Mouse (Mus musculus) left cerebral cortex, adult 9 months (tissue): Measurements from ENCODE around the gene Cpsf4l.

Source experiments
- DNase-seq, 2 experiments: peaks; one replicate each; pipeline ENCODE4 v3.0.0; 2022; ENCODE audit warnings: low spot score in 2 of 2

Gene Cpsf4l

DNA sequence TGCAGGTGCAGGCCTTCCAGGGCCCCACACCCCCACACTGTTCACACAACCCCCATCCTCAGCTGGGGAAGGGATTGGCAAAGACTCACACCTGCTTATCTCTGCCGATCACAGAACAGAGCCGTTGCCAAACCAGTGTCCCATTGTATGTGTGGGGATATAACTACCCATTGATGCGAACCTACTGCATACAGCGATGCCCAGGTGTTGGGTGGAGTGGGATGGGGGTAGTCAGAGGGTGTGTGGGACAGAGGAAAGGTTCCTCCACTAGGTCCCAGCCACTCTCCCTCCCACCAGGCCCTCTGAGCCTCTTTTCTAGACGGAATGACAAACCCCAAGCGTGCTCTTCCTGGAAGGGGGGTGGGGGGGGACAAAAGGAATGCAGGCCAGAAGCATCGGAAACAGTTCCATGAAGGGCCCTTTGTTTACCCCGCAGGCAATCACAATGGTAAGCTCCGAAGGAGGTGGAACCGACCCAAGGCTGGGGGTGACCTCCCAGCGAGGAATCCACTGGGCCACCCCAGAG is at the start of gene Cpsf4l:
Cpsf4l (minus strand) TSS at position 287 of the 526 bp plus-strand sequence.
- peak in 1 of 2 experiments; percentile 25 for DNase-seq

DNA sequence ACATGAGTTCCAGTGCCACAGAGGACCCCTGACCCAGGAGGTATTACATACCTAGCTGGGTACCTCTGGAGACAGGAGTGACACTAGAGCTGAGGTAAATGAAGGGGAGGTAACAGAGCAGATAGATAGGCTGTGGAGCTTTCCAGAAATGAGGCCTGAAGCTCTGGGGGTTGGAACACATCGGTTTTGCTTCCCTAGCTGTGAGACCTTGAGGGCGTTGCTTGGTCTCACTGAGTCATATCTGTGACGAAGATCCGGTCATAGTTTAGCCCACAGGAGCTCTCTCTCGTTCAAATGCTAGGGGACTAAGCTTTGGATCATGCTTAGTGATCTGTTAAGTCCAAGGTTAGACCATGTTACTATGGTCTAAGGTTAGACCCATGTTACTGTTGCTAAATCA is 49.0 kb upstream of the Cpsf4l start:
- DNase-seq: no peak

- DNase-seq: no peak
These were observed 46.8 kb upstream of the Cpsf4l start for GRCm38 (mm10) chr11:113756578-113756977.

DNA sequence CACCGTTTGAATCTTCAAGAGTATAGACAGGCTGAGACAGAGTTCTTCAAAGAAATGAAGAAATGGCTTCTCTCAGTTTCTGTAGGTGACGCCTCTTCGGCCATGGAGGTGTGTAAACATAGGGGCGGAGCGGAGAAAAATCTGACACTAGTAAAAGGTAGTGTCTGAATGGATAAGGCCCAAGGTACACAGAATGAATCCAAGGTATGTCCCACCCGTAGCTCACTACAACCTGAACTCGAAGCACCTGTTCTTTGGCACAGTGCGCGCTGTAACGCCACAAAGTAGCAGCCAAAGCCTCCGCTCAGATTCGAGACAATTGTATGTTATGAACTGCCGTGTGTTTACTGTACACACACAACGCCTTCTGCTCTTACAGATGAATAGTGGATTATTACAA is 46.1 kb upstream of the Cpsf4l start:
- no peak for DNase-seq

GRCm38 (mm10) chr11:113754845-113755244 is 45.0 kb upstream of the Cpsf4l start:
- DNase-seq: no peak

GRCm38 (mm10) chr11:113752685-113753430 is 43.0 kb upstream of the Cpsf4l start:
- DNase-seq: no peak

DNA sequence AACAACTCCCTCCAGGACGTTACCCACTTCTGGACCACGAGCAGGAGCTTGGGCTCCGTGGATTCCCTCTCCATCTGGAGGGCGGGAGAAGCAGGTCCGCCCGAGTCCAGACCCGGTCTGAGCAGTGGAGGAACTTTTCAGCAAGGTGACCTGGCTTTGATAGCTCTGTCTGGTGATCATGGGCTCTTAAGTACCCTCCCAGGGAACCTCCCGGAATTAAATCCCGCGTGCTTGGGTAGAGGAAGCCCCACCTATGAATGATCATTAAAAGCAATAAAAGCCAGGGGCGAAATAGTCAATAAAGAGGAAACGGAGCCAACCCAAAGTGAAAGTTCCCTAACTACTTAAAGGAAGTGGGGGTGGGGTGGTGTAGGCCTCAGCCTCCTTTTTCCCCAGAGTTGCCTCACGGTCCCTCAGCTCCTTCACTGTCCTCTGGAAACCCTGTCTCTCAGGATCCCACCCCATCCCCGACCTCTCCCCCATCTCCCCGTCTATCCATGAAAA is 42.4 kb upstream of the Cpsf4l start:
- no peak for DNase-seq

DNA sequence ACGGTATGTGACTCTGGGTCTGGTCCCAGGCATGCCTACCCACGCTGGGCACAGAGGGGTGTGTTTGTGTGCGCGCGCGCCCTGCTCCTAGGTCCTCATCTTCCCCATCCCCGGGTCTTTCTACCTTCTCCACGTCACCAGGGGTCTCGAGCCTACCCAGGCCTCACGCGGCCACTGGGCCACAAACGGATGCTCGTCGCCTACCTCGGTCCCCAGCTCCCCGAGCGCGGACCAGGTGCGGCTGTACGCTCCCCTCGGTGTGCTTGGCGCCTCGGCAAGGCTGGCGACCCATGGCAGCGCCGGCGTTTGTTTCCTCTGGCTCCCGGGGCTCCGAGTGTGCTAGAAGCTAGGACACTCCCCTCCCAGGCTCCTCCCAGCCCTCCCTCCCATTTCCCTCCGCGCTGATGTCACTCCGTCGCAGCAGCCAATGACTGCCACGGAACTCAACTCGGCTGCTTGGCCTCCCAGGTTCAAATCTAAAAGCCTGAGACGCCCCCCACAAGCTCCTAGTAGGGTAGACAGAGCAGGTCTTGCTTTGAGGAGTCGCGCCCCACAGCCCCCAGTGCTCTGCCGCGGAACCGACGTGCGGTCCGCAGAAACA is 41.8 kb upstream of the Cpsf4l start, which contains the start of gene Cdc42ep4:
Cdc42ep4 (minus strand) TSS at position 398 of the 601 bp plus-strand sequence.
- DNase-seq: peak in 1 of 2 experiments; percentile 65

DNA sequence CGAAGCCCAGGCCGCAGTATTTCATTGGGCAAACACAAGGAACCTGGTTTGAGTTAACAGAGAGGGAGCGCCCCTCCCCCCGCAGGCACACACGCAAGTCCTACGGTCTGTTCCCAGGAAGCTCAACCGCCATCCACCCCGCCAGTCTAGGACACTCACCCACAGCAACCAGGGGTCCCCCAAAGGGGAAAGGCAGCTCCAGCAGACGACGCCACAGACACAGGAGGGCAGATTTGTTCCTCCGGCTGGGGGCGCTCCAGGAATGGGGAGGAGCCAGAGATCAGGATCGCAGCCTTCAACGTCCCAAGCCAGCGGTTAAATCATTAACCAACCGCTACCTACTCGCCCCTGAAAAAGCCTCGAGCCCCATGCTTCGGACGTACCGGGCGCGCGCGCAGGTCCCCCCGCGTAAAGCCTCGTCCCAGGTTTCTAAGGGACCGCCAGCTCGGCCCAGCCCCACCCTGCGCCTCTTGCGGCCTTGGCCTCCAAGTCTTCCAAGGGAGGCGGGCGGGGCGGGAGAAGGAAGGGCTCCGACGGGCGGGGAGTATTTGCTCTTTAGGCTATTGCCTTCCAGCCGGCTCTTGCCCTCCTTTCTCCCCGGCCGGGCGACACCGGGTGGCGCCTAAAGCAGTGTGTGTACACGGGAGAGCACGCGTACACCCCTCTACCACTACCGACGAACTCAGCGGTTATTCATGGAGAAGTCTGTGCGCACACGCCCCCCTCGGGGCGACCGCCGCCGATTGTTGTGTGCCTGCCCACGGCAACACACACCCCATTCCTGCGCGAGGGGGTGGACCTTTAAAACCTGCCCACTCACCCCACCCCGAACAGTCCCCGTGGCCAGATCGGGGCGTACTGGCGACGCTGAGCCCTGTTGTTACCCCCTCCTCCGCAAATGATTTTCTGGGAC is 41.0 kb upstream of the Cpsf4l start:
- DNase-seq: peak in 1 of 2 experiments; percentile 53

DNA sequence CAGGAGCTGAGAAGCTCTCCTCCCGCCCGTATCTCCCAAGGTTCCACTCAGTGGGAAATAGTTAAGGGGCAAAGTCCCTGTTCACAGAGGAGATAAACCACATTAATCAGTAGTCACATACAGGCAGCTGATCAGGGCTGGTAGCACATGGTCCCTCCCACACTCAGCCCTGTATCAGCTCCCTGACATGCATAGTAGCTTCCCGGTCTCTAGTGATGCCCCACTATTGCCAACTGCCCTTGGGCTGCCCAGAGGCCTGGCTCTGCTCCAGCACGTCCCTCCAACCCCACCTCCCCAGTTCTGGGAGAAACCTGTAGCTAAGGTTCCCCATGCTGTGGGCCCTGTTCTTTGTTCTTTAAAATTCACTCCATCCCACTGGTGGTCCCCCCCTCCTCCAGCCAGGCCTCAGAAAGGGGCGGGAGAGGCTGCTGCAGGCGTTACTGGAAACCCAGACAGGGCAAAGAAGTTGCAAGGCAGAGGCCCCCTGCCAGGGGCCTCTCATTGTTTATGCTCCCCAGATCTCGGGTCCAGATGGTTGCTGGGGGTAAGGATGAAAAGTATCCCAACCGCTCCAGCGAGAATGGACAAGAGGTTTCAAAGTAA is 40.0 kb upstream of the Cpsf4l start:
- no peak for DNase-seq

DNA sequence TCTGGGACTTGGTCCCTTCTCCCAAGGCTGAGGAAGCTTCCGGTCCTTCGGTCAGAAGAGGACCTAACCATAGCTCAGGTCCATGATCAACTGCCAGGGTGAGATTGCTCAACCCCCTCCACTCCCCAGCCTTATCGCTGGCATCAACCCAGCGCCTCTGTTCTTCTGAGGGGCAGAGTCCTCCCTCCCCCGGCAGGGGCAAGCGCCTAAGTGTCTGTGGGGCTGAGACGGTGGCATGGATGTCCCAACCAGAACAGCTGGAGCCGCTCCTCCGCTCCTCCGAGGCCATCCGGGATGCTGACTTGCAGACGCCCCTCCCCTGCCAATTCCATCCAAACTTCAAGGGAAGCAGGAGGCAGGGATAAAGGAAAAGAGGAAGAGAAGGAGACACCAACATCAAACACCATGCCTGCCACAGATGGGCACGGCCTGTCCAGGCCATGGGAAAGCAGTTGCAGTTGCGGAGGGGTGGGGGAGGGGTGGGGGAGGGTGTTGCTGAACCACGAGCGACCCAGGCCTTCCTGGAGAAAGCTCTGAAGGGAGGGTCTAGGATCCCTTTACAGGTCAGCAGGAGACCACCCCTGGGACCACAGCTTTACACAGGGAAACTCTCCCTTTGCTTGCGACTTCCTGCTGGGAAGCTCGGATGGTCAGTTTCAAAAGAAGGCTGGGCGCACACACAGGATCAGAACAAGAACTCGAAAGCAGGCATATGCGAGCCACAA is 39.1 kb upstream of the Cpsf4l start:
- DNase-seq: no peak

GRCm38 (mm10) chr11:113747725-113748380 is 38.0 kb upstream of the Cpsf4l start:
- no peak for DNase-seq

DNA sequence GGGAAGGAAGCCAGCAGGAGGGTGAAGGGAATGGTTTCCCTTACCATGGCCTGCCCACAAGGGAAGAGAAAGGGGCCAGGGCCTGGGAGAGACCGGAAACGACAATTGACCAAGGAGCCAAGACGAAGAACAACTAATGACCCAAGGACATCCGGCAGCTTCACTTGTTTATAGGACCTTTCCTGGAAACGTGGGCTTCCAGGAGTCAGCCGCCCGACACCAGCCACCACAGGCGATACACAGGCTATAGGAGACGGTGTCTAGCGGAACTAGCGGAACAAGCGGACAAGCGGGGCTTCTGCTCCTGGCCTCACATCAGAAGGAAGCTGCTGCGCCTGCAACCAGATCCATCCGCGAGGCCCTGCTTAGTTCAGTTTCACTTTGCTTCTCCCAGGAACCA is 37.2 kb upstream of the Cpsf4l start:
- no peak for DNase-seq

DNA sequence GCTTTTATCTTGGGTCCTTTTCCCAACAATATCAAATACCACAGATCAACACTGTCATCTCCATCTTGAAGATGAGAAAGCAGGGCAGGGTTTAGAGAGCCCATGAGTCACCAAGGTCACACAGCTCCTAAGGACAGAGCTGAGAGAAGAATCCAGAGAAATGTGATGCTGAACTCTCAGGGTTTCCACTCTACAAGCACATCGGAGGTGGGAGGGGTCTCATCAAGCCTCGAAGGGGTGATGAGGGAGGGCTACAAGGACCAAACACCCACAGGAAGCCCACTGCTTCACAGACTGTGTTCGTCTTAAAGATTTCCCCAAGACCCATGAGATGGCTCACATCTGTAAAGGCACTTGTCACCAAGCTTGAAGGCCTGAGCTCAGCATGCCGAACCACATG is 36.1 kb upstream of the Cpsf4l start:
- DNase-seq: no peak

DNA sequence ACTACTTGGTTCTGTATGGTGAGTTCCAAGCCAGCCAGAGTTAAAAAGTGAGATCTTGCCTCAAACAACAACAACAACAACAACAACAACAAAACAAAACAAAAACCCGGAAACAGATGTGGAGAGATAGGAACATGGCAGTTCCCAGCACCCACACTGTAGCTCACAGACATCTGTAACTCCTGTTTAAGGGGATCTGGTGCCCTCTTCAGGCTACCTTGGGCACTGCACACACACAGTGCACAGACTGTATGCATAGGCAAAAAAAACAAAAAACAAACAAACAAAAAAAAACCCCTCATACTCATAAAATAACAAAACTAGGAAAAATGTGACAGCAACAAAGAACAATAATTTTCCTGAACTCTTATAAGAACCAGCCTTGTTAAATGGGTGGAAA is 33.2 kb upstream of the Cpsf4l start:
- DNase-seq: no peak

DNA sequence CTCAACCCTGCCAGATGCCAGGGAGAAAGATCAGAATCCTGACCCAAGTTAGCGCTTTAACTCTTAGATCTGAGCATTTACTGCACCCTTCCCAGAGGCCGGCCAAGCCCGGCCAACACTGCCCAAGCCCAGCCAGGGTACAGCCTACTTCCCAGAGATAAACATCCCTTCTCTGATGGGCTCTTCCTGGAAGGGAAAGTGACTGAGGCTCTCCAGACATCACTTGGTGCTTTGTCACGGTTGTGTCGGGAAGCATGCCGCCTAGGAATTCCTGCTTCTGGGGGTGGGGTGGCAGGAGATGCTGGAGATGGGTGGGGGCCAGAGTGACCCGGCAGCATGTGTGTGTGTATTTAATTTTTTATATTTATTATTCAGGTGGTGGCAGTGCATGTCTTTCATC is 30.3 kb upstream of the Cpsf4l start:
- DNase-seq: no peak

GRCm38 (mm10) chr11:113739213-113739612 is 29.4 kb upstream of the Cpsf4l start:
- DNase-seq: no peak

- DNase-seq: no peak
These were observed 28.1 kb upstream of the Cpsf4l start for GRCm38 (mm10) chr11:113737912-113738311.

- no peak for DNase-seq
These were observed 27.7 kb upstream of the Cpsf4l start for GRCm38 (mm10) chr11:113737553-113737854.

- DNase-seq: no peak
These were observed 27.2 kb upstream of the Cpsf4l start for GRCm38 (mm10) chr11:113736848-113737552.
